Mouse (Mus musculus) liver (tissue): ENCODE results near the gene Tmem131l.

Experiments
- DNase-seq: peaks from one replicate; pipeline ENCODE4 v3.0.0-alpha.2; 2020; ENCODE audit warnings: mixed read lengths

Gene Tmem131l

GRCm38 (mm10) chr3:83970629-83971028 lies 69.3 kb downstream of the Tmem131l start:
- no peak for DNase-seq

DNA sequence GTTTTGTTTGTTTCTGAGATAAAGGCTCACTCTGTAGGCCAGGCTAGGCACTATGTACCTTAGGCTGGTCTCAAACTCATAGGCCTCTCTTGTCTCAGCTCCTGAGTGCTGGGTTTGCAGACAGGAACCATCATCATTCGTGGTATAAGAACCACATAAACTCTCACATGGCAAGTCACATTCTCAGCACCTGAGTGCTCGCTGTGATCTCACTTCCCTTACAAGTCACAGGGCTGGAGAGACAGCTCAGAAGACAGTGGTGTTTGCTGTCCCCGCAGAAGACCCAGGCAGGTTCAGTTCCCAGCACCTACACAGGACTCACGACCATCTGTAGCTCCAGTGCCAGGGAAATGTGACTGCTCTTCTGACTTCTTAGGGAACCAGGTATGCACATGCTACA lies 70.9 kb downstream of the Tmem131l start:
- no peak for DNase-seq

DNA sequence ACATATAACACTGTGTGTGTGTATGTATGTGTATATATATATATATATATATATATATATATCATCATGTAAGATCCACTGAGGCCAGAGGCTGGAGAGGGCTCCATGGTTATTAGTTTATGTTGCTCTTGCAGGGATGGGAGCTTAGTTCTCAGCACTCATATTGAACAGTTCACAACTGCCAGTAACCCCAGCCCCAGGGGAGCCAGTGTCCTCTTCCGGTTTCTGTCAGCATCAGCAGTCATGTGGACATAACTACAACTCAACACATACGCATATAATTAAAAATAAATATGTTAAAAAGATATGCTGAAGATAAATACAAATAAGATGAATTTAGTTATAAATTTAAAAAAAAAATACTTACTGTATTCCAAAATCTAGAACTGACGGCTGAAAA lies 72.2 kb downstream of the Tmem131l start:
- no peak for DNase-seq

DNA sequence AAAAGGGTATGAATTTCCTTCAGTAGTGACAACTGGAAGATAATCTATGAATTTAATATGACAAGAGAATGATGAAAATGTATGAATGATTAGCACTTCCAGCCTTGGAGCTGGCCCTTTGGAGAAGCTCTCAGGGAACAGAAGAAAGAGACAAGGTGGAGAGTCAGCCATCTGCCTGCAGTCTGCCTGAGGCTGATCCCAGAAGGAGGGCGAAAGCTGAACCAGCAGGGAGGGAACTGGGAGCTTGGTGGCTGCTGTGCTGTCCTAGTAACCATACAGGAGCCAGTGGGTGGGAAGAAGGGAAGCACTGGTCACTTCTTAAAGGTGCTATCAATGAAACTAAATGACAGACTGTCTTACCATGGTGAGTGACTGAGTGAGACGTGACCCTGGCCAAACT lies 74.6 kb downstream of the Tmem131l start:
- no peak for DNase-seq

- no peak for DNase-seq
Measured at GRCm38 (mm10) chr3:83963705-83964104, 76.3 kb downstream of the Tmem131l start.

GRCm38 (mm10) chr3:83962571-83962970 lies 77.4 kb downstream of the Tmem131l start:
- DNase-seq: no peak

DNA sequence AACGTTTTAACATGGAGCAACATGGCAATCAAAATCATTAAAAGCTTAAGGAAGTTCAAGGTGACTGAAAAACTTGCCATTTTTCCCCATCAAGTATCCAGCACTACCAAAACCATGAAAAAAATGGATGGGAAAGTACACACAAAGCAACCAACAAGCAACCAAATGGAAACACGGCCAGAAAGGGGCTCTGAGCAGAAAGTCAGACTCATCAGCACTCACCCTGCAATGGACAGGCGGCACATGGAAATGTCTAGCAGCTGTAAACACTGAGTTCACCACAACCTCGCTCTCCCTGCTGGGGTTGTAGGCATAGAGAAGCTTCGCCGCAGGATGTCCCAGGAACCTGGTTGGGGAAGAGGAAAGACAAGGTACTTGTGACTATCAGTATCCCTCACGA lies 77.9 kb downstream of the Tmem131l start:
- DNase-seq: no peak

DNA sequence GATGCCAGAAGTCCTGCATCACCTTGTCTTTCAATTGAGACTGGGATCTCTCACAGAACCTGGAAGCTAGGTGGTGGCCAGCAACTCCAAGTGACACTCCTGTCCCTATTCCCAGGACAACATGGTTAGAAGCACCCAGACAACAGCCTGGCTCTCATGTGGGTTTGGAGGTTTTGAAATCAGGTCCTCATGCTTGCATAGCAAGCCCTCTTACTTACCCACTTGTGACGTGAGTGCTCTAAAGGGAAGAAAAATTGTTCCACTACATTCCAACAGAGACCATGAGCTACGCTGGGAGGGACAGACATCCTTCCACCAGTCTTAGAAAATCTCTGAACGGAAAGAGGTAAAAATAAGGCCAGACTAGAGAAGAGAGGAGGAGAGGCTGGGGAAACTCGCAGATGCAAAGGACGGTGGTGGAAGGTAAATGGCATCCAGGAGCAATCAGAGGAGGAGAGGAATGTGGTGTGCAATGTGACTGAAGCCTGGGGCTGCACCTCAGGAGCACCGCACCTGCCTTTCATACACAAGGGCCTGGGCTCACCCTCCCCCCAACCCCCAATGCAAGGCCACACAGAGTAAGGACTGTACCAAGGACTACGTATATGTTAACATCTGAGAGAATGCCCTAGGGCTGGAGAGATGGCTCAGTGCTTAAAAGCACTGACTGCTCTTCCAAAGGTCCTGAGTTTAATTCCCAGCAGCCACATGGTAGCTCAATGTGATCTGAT lies 80.9 kb downstream of the Tmem131l start:
- DNase-seq: no peak

DNA sequence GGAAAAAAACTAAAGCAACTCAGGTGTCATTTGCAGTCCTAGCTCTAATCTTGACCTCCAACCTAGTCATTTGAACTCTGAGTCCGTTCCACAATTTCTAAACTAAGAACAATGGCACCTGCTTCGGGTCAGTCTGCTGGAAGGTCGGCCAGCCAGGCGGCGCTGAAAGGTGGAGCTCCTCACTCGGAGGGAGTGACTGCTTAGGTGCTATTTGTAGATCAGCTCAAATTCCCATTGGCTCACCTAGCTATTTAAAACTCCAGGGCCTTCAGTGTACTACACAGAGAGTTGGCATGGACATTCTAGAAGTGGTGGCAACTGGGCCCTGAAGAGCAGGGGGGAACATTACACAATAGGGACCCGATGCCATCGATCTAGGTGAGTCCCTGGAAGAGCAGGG lies 86.1 kb downstream of the Tmem131l start:
- no peak for DNase-seq

DNA sequence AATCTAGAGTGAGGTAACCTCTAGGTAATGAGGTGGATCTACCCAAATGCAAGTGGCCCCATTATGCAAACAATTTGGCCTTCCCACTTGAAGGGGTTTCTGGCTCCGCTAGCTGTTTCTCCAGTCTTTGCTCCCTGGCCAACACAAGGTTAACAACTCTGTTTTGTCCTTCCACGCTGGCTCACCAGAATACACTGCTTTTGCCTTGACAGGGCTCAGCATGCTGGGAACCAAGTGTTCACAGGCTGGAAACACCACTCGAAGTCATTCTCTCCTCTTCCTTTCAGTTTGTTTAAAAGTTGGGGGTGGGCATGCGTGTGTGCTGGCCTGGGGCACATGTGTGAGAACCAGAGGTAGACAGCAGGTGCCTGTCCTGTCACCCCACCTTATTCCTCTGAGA lies 91.2 kb downstream of the Tmem131l start:
- DNase-seq: no peak

- no peak for DNase-seq
Measured at GRCm38 (mm10) chr3:83947476-83948245, 92.3 kb downstream of the Tmem131l start.

GRCm38 (mm10) chr3:83946848-83947247 lies 93.1 kb downstream of the Tmem131l start:
- no peak for DNase-seq

DNA sequence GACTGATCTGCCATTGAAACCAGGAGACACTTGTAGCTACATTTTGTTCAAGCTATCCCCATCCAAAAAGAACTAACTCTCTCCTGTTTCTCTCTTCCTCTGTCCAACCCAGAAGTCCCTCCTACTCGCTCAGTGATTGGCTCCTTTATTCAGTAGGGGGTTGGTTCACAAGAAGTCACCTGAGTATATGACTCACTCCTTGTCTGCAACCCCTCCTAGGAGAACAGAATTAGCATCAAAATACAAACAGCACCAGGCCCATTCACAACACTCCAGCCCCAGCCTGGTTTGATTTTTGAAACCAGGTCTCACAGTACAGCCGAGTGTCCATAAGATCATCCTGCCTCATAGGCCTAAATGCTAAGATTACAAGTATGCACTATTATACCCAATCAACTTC lies 96.3 kb downstream of the Tmem131l start:
- DNase-seq: no peak

- DNase-seq: no peak
Measured at GRCm38 (mm10) chr3:83943212-83943611, 96.8 kb downstream of the Tmem131l start.

DNA sequence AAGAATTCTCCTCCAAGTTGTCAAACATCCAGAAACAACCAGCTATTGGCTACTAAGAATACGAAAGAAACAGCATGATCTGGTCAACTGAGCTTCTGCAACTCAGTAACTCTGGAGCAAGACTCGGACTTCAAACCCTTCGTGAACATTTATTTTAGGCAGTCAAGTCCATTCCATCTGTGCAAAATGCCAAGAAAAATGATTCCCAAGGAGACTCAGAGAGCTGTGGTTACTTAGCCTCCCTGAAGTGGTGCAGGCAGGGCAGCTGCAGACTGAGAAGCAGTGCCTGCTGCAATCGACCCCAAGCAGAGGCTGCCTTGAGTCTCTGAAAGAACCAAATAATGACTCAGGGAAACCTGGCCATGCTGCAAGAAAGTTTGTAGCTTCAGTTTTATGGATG lies 98.1 kb downstream of the Tmem131l start:
- no peak for DNase-seq

DNA sequence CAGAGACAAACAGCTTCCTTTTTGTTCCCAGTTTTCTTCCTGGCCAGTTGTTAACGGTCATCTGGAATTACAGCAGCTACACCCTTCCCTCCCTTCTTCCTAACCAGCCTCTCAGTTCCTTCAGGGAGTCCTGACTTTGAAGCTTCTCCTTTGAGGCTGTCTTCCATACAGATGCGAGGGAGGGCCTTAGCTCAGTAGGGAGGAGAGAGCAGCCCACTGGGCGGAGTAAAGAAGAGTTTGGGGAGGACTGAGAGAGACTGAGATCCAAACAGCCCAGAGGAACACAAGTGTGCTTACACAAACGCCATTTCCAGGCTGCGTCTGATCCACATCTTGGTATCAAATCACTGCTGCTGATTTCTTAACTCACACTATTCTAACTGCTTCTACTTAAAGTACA lies 101.1 kb downstream of the Tmem131l start:
- DNase-seq: no peak

GRCm38 (mm10) chr3:83934514-83934913 lies 105.5 kb downstream of the Tmem131l start:
- no peak for DNase-seq

DNA sequence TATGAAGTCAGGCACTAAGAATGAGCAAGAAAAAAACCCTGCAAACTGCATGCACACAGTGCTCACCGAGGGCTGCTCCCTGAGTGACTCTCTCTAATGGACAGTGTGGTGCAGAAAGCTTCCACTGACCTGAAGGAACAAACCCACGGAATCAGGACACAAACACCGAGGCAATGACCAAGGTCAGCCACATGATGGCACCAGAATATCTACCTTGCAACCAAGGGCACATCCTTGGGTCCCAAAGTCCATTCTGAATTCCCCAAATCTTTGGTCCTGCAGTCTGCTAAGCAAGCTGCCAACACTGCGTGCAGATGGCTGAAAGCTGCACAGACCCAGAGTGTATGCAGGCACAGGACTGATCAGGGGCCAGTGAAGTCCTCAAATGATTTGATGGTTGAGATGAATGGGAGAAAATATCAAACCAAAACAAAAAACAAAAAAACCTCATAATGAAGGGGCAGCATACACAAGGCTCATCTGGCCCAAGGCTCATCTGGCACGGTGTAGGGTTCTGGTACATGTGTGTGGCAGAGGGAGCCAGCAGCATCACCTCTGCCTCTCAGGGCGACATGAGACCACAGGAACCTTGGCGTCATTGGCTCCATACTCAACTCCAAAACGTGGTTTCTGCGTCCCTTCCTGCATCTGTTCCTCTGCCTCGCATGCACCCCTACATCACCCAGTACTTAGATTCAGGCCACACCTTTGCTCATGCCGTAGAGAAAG lies 124.0 kb downstream of the Tmem131l start:
- peak; percentile 27 for DNase-seq

GRCm38 (mm10) chr3:83915102-83915501 lies 124.9 kb downstream of the Tmem131l start:
- DNase-seq: no peak

DNA sequence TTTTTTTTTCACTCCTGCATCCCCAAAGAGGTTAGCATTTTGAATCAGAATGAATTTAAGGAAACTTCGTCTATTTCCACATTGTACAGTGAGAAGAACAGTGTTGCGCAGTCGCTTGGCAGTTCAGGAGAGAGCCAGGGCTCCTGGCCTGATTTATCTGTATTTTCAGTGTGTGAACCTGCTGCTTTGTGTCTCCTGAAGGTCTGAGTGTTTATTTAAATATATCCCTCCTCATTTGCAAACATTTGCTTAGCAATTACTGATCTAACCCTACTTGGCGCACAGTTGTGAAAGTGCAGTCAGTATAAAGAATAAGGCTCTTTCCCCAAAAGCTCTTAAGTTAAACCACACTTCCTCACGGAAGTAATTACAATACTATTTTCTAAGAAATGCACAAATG lies 129.3 kb downstream of the Tmem131l start:
- DNase-seq: no peak

GRCm38 (mm10) chr3:83906185-83906584 lies 133.8 kb downstream of the Tmem131l start:
- DNase-seq: no peak

DNA sequence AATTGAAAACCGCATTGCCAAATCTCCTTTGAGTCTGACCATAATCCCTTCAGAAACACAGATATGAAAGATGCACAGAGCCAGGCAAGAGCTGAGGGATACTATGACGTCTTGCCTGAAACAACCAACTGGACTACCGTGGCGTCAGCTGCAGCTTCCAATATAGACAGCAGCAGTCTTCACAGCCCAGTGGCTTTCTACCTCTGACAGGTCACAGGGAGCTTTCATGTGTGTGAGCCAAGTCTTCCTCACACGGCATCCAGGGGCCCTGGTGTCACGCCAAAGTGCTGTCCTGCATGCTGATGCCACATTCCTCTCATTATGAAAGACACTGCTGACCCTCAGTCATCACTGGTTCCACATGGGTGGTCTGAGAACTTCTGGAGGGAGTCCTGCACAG lies 134.8 kb downstream of the Tmem131l start:
- no peak for DNase-seq

GRCm38 (mm10) chr3:83904176-83904958 lies 135.6 kb downstream of the Tmem131l start:
- no peak for DNase-seq
